ENCODE assay signal across 31 mouse cellular contexts in the genomic region with DNA sequence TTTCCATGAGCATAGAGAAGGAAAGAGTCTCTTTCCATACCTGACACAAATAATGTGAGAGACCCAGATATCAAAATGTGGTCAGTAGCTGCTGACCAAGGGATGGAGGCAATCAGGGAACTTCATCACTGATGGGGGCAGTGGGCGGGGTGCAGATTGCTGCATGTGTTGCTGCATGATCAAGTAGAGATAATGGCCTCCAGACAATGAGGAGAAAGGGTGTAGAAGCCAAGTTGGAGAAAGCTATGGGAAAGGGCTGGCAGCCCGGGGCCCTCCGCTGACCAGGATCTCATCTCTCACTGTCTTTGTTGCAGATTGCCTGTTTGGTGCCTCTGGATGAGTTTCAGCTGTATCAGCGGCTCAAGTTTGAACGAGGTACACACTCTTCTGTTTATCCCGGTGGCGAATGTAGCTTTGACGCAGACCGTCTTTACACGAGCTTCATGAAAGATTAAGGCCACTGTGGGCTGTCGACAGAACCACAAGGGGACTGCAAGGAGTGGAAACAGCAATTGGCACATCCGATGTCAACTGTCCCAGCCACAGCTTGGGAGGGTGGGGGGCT.
DNase-seq lines count a peak whose midpoint lies in the region; ATAC-seq and TF ChIP-seq lines count a peak whose summit lies in the region.
"Had no signal": no experiment of that assay in that cellular context is flagged by ENCODE, and none has a peak within 500 bp of the region (broad histone marks: within the 10 kb centered on the region; RNA-seq: fewer than 3 reads in every experiment).

No protein-coding gene starts in this region.

- no peak overlapping the region for H3K9ac ChIP-seq in hindbrain, postnatal 0 days (replicated peaks; ENCODE audit: low read length)
- H3K9ac ChIP-seq in lung, embryonic 16.5 days (ENCODE audit: low read length), result no peak overlapping the region
- H3K9ac ChIP-seq: embryonic facial prominence, embryonic 13.5 days; forebrain, embryonic 13.5 days; heart, embryonic 12.5 days; heart, embryonic 15.5 days; hindbrain, embryonic 14.5 days had no signal

- TF ChIP-seq POLR2A in lung, adult 2 months (IDR thresholded peaks at IDR 0.05; ENCODE audit: borderline replicate concordance, extremely low read depth, low read depth, low read length), result no peak
- no peak for TF ChIP-seq POLR2A in thymus, adult 2 months (IDR thresholded peaks at IDR 0.05; ENCODE audit: control insufficient read depth, extremely low read depth, insufficient read depth, low read length, poor library complexity)

- no peaks in the 10 kb centered on the region for H3K36me3 ChIP-seq in hindbrain, embryonic 10.5 days
- H3K36me3 ChIP-seq in hindbrain, postnatal 0 days (ENCODE audit: insufficient read depth, low read length), result no peaks in the 10 kb centered on the region
- no peaks in the 10 kb centered on the region for H3K36me3 ChIP-seq in lung, embryonic 16.5 days (ENCODE audit: control insufficient read depth, insufficient read depth, low read length)
- H3K36me3 ChIP-seq in thymus, adult 2 months (ENCODE audit: control insufficient read depth, insufficient read depth, low read length), result no peaks in the 10 kb centered on the region
- H3K36me3 ChIP-seq: embryonic facial prominence, embryonic 10.5 days; embryonic facial prominence, embryonic 13.5 days; heart, embryonic 12.5 days had no signal

- TF ChIP-seq CTCF in hindbrain, postnatal 0 days (IDR thresholded peaks at IDR 0.05; ENCODE audit: low read depth), result no peak
- no peak for TF ChIP-seq CTCF in lung, adult 2 months (IDR thresholded peaks at IDR 0.05; ENCODE audit: insufficient read depth, low read length)
- TF ChIP-seq CTCF in thymus, adult 2 months (IDR thresholded peaks at IDR 0.05; ENCODE audit: borderline replicate concordance, control insufficient read depth, extremely low read depth, insufficient read depth, low read length, poor library complexity), result no peak

- no peak overlapping the region for H3K4me2 ChIP-seq in hindbrain, postnatal 0 days (ENCODE audit: low read depth, low read length)
- no peak overlapping the region for H3K4me2 ChIP-seq in lung, embryonic 16.5 days (ENCODE audit: low read depth, low read length)
- H3K4me2 ChIP-seq: embryonic facial prominence, embryonic 13.5 days; forebrain, embryonic 13.5 days; heart, embryonic 12.5 days; heart, embryonic 15.5 days; hindbrain, embryonic 14.5 days had no signal

- 92% methylated on average over 12 of the region's 12 CpGs for WGBS in hindbrain, embryonic 10.5 days
- 89% methylated on average over 12 of the region's 12 CpGs for WGBS in hindbrain, postnatal 0 days
- WGBS in lung, embryonic 16.5 days, result 55% methylated on average over 12 of the region's 12 CpGs
- WGBS in lung, adult 2 months, result 59% methylated on average over 12 of the region's 12 CpGs
- 93% methylated on average over 12 of the region's 12 CpGs for WGBS in thymus, adult 2 months

- no peaks in the 10 kb centered on the region for H3K9me3 ChIP-seq in hindbrain, embryonic 10.5 days
- H3K9me3 ChIP-seq in hindbrain, postnatal 0 days (ENCODE audit: low read length), result no peaks in the 10 kb centered on the region
- H3K9me3 ChIP-seq in lung, embryonic 16.5 days (ENCODE audit: control insufficient read depth, low read length), result no peaks in the 10 kb centered on the region
- H3K9me3 ChIP-seq: embryonic facial prominence, embryonic 10.5 days; embryonic facial prominence, embryonic 13.5 days; forebrain, embryonic 13.5 days; G1E; heart, embryonic 12.5 days; heart, embryonic 15.5 days had no signal

- DNase-seq in hindbrain, embryonic 10.5 days (ENCODE audit: low spot score), result no peak
- DNase-seq in hindbrain, postnatal 0 days (ENCODE audit: low spot score), result no peak
- DNase-seq in lung, adult 2 months, result no peak
- peak; percentile 24 to 53 for DNase-seq in lung, postnatal 4 days
- no peak for DNase-seq in thymus, postnatal 4 days
- no peak for DNase-seq in thymus, adult 2 months
- DNase-seq: adrenal gland, postnatal 10 days; adrenal gland, postnatal 36 days; B cell, adult 2 months; cerebellum, adult 11-12 months; cerebellum, adult 8-10 months; cerebellum, postnatal 10 days; cerebellum, postnatal 36 days; embryo, embryonic 11 days; gastrocnemius, postnatal 10 days; gastrocnemius, postnatal 36 days; heart, postnatal 10 days; heart, postnatal 36 days had no signal

- H3K27me3 ChIP-seq in hindbrain, embryonic 10.5 days (ENCODE audit: insufficient read depth, poor library complexity, severe bottlenecking), result no peaks in the 10 kb centered on the region
- no peaks in the 10 kb centered on the region for H3K27me3 ChIP-seq in hindbrain, postnatal 0 days (ENCODE audit: insufficient read depth, low read length)
- no peaks in the 10 kb centered on the region for H3K27me3 ChIP-seq in lung, embryonic 16.5 days (ENCODE audit: control insufficient read depth, insufficient read depth, low read depth, low read length)
- no peaks in the 10 kb centered on the region for H3K27me3 ChIP-seq in thymus, adult 2 months (ENCODE audit: control insufficient read depth, insufficient read depth, low read length)
- H3K27me3 ChIP-seq: CH12.LX; embryonic facial prominence, embryonic 13.5 days; forebrain, embryonic 13.5 days; heart, embryonic 12.5 days; heart, embryonic 15.5 days; Patski had no signal

- H3K27ac ChIP-seq in hindbrain, embryonic 10.5 days, result peak overlapping the region; percentile 16; the same call in 1 of the 2 replicates
- H3K27ac ChIP-seq in hindbrain, postnatal 0 days, result no peak overlapping the region
- H3K27ac ChIP-seq in lung, embryonic 16.5 days (ENCODE audit: low read length), result no peak overlapping the region
- 0 out of 2 replicates have a peak overlapping the region, but pooled peaks have one; percentile 15 for H3K27ac ChIP-seq in brown adipose tissue, adult 24 weeks (replicated peaks; ENCODE audit: low read depth, low read length)
- no peak overlapping the region for H3K27ac ChIP-seq in thymus, adult 2 months (ENCODE audit: control insufficient read depth, insufficient read depth, low read length)
- H3K27ac ChIP-seq: embryonic facial prominence, embryonic 10.5 days; embryonic facial prominence, embryonic 13.5 days; forebrain, embryonic 13.5 days; heart, embryonic 15.5 days; hindbrain, embryonic 14.5 days had no signal

- peaks cover 24% of the 10 kb centered on the region for H3K4me1 ChIP-seq in hindbrain, embryonic 10.5 days (replicated peaks)
- H3K4me1 ChIP-seq in hindbrain, postnatal 0 days (ENCODE audit: insufficient read depth, low read length), result peaks cover 5% of the 10 kb centered on the region; the same call in 1 of the 2 replicates
- peaks cover 15% of the 10 kb centered on the region for H3K4me1 ChIP-seq in lung, embryonic 16.5 days (replicated peaks; ENCODE audit: control insufficient read depth, insufficient read depth, low read length)
- H3K4me1 ChIP-seq in lung, adult 2 months (ENCODE audit: control insufficient read depth, insufficient read depth, low read length), result peaks cover 13% of the 10 kb centered on the region
- H3K4me1 ChIP-seq in brown adipose tissue, adult 24 weeks (ENCODE audit: control insufficient read depth, insufficient read depth, insufficient read length, low read length), result peaks cover 18% of the 10 kb centered on the region
- no peaks in the 10 kb centered on the region for H3K4me1 ChIP-seq in thymus, adult 2 months (replicated peaks; ENCODE audit: control insufficient read depth, insufficient read depth, low read length)

- no peak for ATAC-seq in hindbrain, postnatal 0 days
- peak; percentile 21; the same call in 1 of the 2 replicates for ATAC-seq in lung, embryonic 16.5 days (ENCODE audit: low read depth)
- ATAC-seq: forebrain, embryonic 13.5 days; forebrain, embryonic 16.5 days; Patski had no signal

- no peak overlapping the region for H3K4me3 ChIP-seq in hindbrain, embryonic 10.5 days
- no peak overlapping the region for H3K4me3 ChIP-seq in hindbrain, postnatal 0 days (ENCODE audit: low read length)
- H3K4me3 ChIP-seq in lung, embryonic 16.5 days (ENCODE audit: low read length), result no peak overlapping the region
- no peak overlapping the region for H3K4me3 ChIP-seq in lung, adult 2 months (replicated peaks; ENCODE audit: extremely low read depth, low read depth, low read length)
- H3K4me3 ChIP-seq in brown adipose tissue, adult 24 weeks (ENCODE audit: insufficient read depth, low read depth, low read length), result no peak overlapping the region
- H3K4me3 ChIP-seq in thymus, adult 2 months (ENCODE audit: control insufficient read depth, insufficient read depth, low read length), result no peak overlapping the region
- H3K4me3 ChIP-seq: embryonic facial prominence, embryonic 10.5 days; embryonic facial prominence, embryonic 13.5 days; erythroblast, embryonic 14.5 days; forebrain, embryonic 13.5 days; heart, embryonic 12.5 days; heart, embryonic 15.5 days had no signal

Comparison
In these comparisons a context has a peak if more than half of its experiments do, and no peak if none do; other contexts are left out.
1. DNase-seq: peak in lung, postnatal 4 days (2 of 2); none in hindbrain, embryonic 10.5 days (single experiment), hindbrain, postnatal 0 days (single experiment), lung, adult 2 months (single experiment), thymus, postnatal 4 days (single experiment) and thymus, adult 2 months (single experiment).
2. H3K27ac ChIP-seq: peak in hindbrain, embryonic 10.5 days (single experiment) and brown adipose tissue, adult 24 weeks (single experiment); none in hindbrain, postnatal 0 days (single experiment), lung, embryonic 16.5 days (single experiment) and thymus, adult 2 months (single experiment).